Mouse (Mus musculus) forebrain, embryonic 12.5 days (tissue): Measurements from ENCODE around the gene Myl6. TPM values are rescaled to one million over a fixed set of nuclear protein-coding genes. Genes with fewer than 3 reads are reported as not detected.

ENCODE experiments used
- ATAC-seq: fragments of 200-750 bp; cut with Nextera tagmentation; 2 replicates; pipeline ENCODE4 v1.8.0; 2017; ENCODE audit warnings: moderate TSS enrichment; ENCODE audit not compliant: low FRiP score
- H3K27ac ChIP-seq: fragments of 300-500 bp; sonication (generic); 2 replicates; pipeline ENCODE4 v1.5.1; 2016; ENCODE audit warnings: mild to moderate bottlenecking
- H3K27me3 ChIP-seq: fragments of 300-500 bp; sonication (generic); 2 replicates; pipeline ENCODE4 v1.6.1; 2016; ENCODE audit warnings: mild to moderate bottlenecking
- H3K36me3 ChIP-seq: fragments of 300-500 bp; sonication (generic); replicated peaks from 2 replicates; pipeline ENCODE4 v1.6.1; 2016; ENCODE audit warnings: mild to moderate bottlenecking
- H3K4me1 ChIP-seq: fragments of 300-500 bp; sonication (generic); 2 replicates; pipeline ENCODE4 v1.6.1; 2016
- H3K4me2 ChIP-seq: fragments of 300-500 bp; sonication (generic); 2 replicates; pipeline ENCODE4 v1.6.1; 2016; ENCODE audit warnings: mild to moderate bottlenecking, moderate library complexity
- H3K4me3 ChIP-seq: fragments of 300-500 bp; sonication (generic); replicated peaks from 2 replicates; pipeline ENCODE4 v1.5.1; 2016; ENCODE audit warnings: mild to moderate bottlenecking
- H3K9ac ChIP-seq: fragments of 300-500 bp; sonication (generic); 2 replicates; pipeline ENCODE4 v1.6.1; 2016; ENCODE audit warnings: mild to moderate bottlenecking
- H3K9me3 ChIP-seq: fragments of 300-500 bp; sonication (generic); 2 replicates; pipeline ENCODE4 v1.6.1; 2016
- WGBS: fragments of 180-500 bp; shearing (Covaris S2); methylation state at CpG from one replicate; pipeline ENCODE4 v1.1.7; 2016; 5-methylcytosine and 5-hydroxymethylcytosine counted together
- polyA plus RNA-seq: library from polyadenylated mRNA; unstranded; fragments of >200 nt; fragmentation: Nextera tagmentation; extraction: Ambion mirVana; gene quantifications from 2 replicates; pipeline ENCODE4 v1.2.1, GENCODE M21; 2016

The Myl6 gene
- polyA plus RNA-seq, 1 experiment from 2014 or later, result 684 TPM

- H3K27ac ChIP-seq, result no peak overlapping the region
- no peak for ATAC-seq
- peaks cover 25% of the 10 kb centered on the region for H3K4me1 ChIP-seq
- peak overlapping the region; percentile 75 for H3K9ac ChIP-seq
- whole genome bisulfite sequencing, result 8% methylated on average over 11 of the region's 11 CpGs
- H3K4me3 ChIP-seq, result peak overlapping the region; percentile 66
- peak overlapping the region; percentile 100 for H3K4me2 ChIP-seq
- no peaks in the 10 kb centered on the region for H3K36me3 ChIP-seq
- no peaks in the 10 kb centered on the region for H3K9me3 ChIP-seq
- H3K27me3 ChIP-seq, result peaks cover 68% of the 10 kb centered on the region
These were observed 30.3 kb upstream of the Myl6 start for GRCm38 (mm10) chr10:128524111-128524731.

- H3K27ac ChIP-seq, result no peak overlapping the region
- H3K36me3 ChIP-seq, result no peaks in the 10 kb centered on the region
- peaks cover 25% of the 10 kb centered on the region for H3K4me1 ChIP-seq
- no peak overlapping the region for H3K4me2 ChIP-seq
- ATAC-seq, result no peak
- no peak overlapping the region for H3K9ac ChIP-seq
- 69% methylated on average over 6 of the region's 6 CpGs for WGBS
- H3K9me3 ChIP-seq, result no peaks in the 10 kb centered on the region
- no peak overlapping the region for H3K4me3 ChIP-seq
- H3K27me3 ChIP-seq, result peaks cover 73% of the 10 kb centered on the region
These were observed 28.4 kb upstream of the Myl6 start for GRCm38 (mm10) chr10:128522351-128522750.

- no peak overlapping the region for H3K4me3 ChIP-seq
- no peaks in the 10 kb centered on the region for H3K36me3 ChIP-seq
- no peak overlapping the region for H3K4me2 ChIP-seq
- H3K9ac ChIP-seq, result no peak overlapping the region
- 88% methylated on average over 16 of the region's 16 CpGs for WGBS
- no peak for ATAC-seq
- peaks cover 79% of the 10 kb centered on the region for H3K27me3 ChIP-seq
- no peak overlapping the region for H3K27ac ChIP-seq
- H3K9me3 ChIP-seq, result no peaks in the 10 kb centered on the region
- peaks cover 19% of the 10 kb centered on the region for H3K4me1 ChIP-seq
These were observed 26.6 kb upstream of the Myl6 start for GRCm38 (mm10) chr10:128520591-128520990.

GRCm38 (mm10) chr10:128518833-128519232, 24.9 kb upstream of the Myl6 start:
- H3K9ac ChIP-seq, result no peak overlapping the region
- no peak overlapping the region for H3K27ac ChIP-seq
- H3K9me3 ChIP-seq, result no peaks in the 10 kb centered on the region
- WGBS, result 71% methylated on average over 7 of the region's 7 CpGs
- H3K36me3 ChIP-seq, result no peaks in the 10 kb centered on the region
- H3K4me1 ChIP-seq, result peaks cover under 1% of the 10 kb centered on the region; the same call in 1 of the 2 replicates
- ATAC-seq, result no peak
- H3K27me3 ChIP-seq, result peaks cover 76% of the 10 kb centered on the region
- no peak overlapping the region for H3K4me3 ChIP-seq
- H3K4me2 ChIP-seq, result no peak overlapping the region

- no peak overlapping the region for H3K9ac ChIP-seq
- no peaks in the 10 kb centered on the region for H3K9me3 ChIP-seq
- peaks cover 56% of the 10 kb centered on the region for H3K27me3 ChIP-seq
- no peak for ATAC-seq
- H3K27ac ChIP-seq, result no peak overlapping the region
- no peaks in the 10 kb centered on the region; the same call in 1 of the 2 replicates for H3K36me3 ChIP-seq
- no peaks in the 10 kb centered on the region for H3K4me1 ChIP-seq
- no peak overlapping the region for H3K4me2 ChIP-seq
- WGBS, result 18% methylated on average over 6 of the region's 6 CpGs
- no peak overlapping the region for H3K4me3 ChIP-seq
These were observed 22.7 kb upstream of the Myl6 start for GRCm38 (mm10) chr10:128516677-128517076.

DNA sequence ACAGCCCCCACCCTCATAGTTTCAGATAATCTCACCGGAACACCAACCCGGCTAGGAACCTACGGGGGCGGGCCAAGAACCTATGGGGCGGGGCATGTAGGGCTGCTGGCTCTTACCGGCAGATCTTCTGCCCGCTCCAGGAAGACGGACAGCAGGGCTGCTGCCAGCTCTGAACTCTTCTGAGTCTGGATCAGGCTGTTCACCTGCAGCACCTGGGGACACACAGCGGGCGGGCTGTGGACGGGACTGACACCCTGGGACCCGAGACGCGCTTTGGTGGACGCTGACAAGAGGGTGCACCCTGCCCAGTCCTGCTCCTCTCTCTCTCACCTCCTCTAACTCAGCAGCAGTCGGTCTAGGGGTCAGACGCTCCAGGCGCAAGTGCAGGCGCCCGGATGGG, 22.1 kb upstream of the Myl6 start:
- ATAC-seq, result no peak
- Histone ChIP-seq H3K4me2 (0 out of 2 replicates have a peak overlapping the region, but pooled peaks have one; percentile 0), H3K4me3 (no peak overlapping the region), H3K27ac (no peak overlapping the region), H3K36me3 (no peaks in the 10 kb centered on the region; the same call in 1 of the 2 replicates), H3K9me3 (no peaks in the 10 kb centered on the region), H3K27me3 (peaks cover 51% of the 10 kb centered on the region), H3K4me1 (no peaks in the 10 kb centered on the region), H3K9ac (no peak overlapping the region)
- WGBS, result 16% methylated on average over 20 of the region's 20 CpGs

- Histone ChIP-seq H3K27ac (no peak overlapping the region), H3K36me3 (no peaks in the 10 kb centered on the region; the same call in 1 of the 2 replicates), H3K4me2 (no peak overlapping the region), H3K4me1 (no peaks in the 10 kb centered on the region), H3K4me3 (no peak overlapping the region), H3K9ac (no peak overlapping the region), H3K27me3 (peaks cover 44% of the 10 kb centered on the region), H3K9me3 (no peaks in the 10 kb centered on the region)
- 82% methylated on average over 4 of the region's 4 CpGs for WGBS
- no peak for ATAC-seq
These were observed 21.1 kb upstream of the Myl6 start for GRCm38 (mm10) chr10:128515044-128515443.

DNA sequence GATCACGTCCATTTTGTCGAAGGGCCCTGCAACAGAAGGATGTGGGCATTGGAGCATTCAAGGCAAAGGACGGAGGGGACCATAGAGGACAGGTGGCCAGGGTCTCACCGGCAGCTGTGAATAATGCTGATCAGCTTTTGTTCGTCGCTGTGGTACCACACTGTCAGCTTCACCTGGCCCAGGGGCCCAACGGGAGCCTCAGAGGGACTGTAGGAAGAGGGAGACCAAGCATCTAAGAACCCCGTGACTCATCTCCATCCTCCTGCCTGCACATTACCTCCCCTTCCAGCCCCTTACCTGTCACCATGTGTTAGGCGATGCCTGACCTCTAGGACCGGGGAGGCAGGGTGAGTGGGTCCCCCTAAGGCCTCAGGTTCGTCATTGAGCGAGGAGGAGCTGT, 17.8 kb upstream of the Myl6 start:
- no peaks in the 10 kb centered on the region for H3K4me1 ChIP-seq
- H3K9ac ChIP-seq, result no peak overlapping the region
- H3K27me3 ChIP-seq, result peaks cover 20% of the 10 kb centered on the region
- ATAC-seq, result no peak
- no peak overlapping the region for H3K4me3 ChIP-seq
- H3K9me3 ChIP-seq, result no peaks in the 10 kb centered on the region
- no peaks in the 10 kb centered on the region; the same call in 1 of the 2 replicates for H3K36me3 ChIP-seq
- no peak overlapping the region for H3K27ac ChIP-seq
- H3K4me2 ChIP-seq, result no peak overlapping the region
- 83% methylated on average over 12 of the region's 12 CpGs for WGBS

- H3K9ac ChIP-seq, result no peak overlapping the region
- no peaks in the 10 kb centered on the region for H3K4me1 ChIP-seq
- no peak overlapping the region for H3K4me3 ChIP-seq
- no peaks in the 10 kb centered on the region for H3K9me3 ChIP-seq
- 90% methylated on average over 9 of the region's 9 CpGs for WGBS
- peaks cover 14% of the 10 kb centered on the region for H3K27me3 ChIP-seq
- H3K27ac ChIP-seq, result no peak overlapping the region
- no peaks in the 10 kb centered on the region; the same call in 1 of the 2 replicates for H3K36me3 ChIP-seq
- no peak for ATAC-seq
- no peak overlapping the region for H3K4me2 ChIP-seq
These were observed 17.2 kb upstream of the Myl6 start for GRCm38 (mm10) chr10:128511189-128511588.

GRCm38 (mm10) chr10:128510301-128510700, 16.4 kb upstream of the Myl6 start:
- peaks cover 5% of the 10 kb centered on the region for H3K27me3 ChIP-seq
- 89% methylated on average over 11 of the region's 11 CpGs for WGBS
- H3K4me2 ChIP-seq, result no peak overlapping the region
- no peak overlapping the region for H3K9ac ChIP-seq
- peaks cover 4% of the 10 kb centered on the region; the same call in 1 of the 2 replicates for H3K36me3 ChIP-seq
- no peaks in the 10 kb centered on the region for H3K4me1 ChIP-seq
- no peak overlapping the region for H3K4me3 ChIP-seq
- no peak overlapping the region for H3K27ac ChIP-seq
- no peaks in the 10 kb centered on the region for H3K9me3 ChIP-seq
- ATAC-seq, result no peak

DNA sequence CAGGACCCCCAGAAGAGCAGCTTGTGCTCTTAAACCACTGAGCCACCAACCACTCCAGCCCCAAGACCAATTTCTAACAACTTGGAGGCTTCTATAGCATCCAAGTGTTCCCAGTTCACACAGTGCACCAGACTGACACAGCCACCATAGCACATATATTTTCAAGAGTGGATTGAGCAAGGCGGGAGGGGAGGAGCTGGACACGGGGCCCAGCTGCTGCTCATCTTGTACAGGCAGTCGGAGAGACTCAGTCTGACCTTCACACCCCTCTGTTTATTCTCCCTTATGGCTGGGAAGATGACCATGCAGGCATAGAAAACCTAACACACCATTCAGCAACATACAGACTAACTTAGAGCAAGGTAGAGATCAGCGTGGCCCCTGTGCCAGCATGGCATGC, 15.9 kb upstream of the Myl6 start:
- H3K36me3 ChIP-seq, result peaks cover 4% of the 10 kb centered on the region; the same call in 1 of the 2 replicates
- H3K4me3 ChIP-seq, result no peak overlapping the region
- no peak for ATAC-seq
- peaks cover under 1% of the 10 kb centered on the region; the same call in 1 of the 2 replicates for H3K27me3 ChIP-seq
- H3K9ac ChIP-seq, result no peak overlapping the region
- H3K27ac ChIP-seq, result no peak overlapping the region
- no peak overlapping the region for H3K4me2 ChIP-seq
- H3K4me1 ChIP-seq, result no peaks in the 10 kb centered on the region
- WGBS, result 83% methylated on average over 4 of the region's 4 CpGs
- no peaks in the 10 kb centered on the region for H3K9me3 ChIP-seq

DNA sequence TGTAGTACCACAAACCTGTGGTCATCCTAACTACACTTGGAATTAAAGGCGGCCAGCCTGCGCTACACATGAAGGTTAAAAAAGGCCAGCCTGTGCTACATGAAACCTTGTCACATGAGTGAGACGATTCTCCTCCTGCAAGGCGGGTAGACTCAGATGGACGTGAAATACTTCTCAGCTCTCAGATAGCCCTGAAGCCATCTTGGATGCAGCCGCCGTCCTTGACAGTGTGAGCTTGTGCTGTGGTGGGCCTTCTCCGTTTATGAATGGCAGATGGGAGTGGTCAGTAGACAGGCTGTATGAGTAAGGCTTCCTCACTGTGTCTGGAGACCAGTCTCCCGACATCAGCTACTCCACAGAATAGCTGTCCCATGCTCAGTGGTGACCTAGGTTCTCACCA, 15.3 kb upstream of the Myl6 start:
- Histone ChIP-seq H3K27ac (no peak overlapping the region), H3K9me3 (no peaks in the 10 kb centered on the region), H3K27me3 (no peaks in the 10 kb centered on the region), H3K4me3 (no peak overlapping the region), H3K9ac (no peak overlapping the region), H3K36me3 (peaks cover 4% of the 10 kb centered on the region; the same call in 1 of the 2 replicates), H3K4me1 (no peaks in the 10 kb centered on the region), H3K4me2 (no peak overlapping the region)
- no peak for ATAC-seq
- 86% methylated on average over 9 of the region's 9 CpGs for WGBS

DNA sequence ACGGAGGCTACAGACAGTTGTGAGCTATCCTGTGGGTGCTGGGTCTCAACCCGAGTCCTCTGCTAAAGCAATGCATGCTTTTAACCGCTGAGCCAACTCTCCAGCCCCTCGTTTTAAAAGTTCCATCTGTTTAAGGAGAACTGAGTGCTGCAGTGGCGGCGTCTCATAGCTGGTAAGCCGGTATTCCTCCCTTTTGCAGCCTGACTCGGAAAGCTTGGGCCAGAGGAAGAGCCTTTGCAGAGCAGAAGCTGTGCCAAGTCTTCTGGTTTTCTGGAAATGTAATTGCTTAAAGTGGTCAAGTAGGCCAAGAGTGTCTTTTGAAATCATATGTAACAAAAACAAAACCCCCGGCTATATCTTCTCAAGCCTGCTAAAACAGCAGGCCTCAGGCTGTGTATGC, 14.3 kb upstream of the Myl6 start:
- Histone ChIP-seq H3K4me1 (no peaks in the 10 kb centered on the region), H3K27ac (no peak overlapping the region), H3K9me3 (no peaks in the 10 kb centered on the region), H3K4me2 (no peak overlapping the region), H3K4me3 (no peak overlapping the region), H3K9ac (no peak overlapping the region), H3K27me3 (no peaks in the 10 kb centered on the region), H3K36me3 (peaks cover 4% of the 10 kb centered on the region; the same call in 1 of the 2 replicates)
- WGBS, result 82% methylated on average over 9 of the region's 9 CpGs
- no peak for ATAC-seq
